Mouse (Mus musculus) urinary bladder, postnatal 4 days (tissue): ENCODE measurements around the gene Cd200r3.

Source experiments
- DNase-seq, 2 experiments: peaks; one replicate each; pipeline ENCODE4 v3.0.0; 2021 to 2022; ENCODE audit warnings: low spot score in 2 of 2

The Cd200r3 gene

DNA sequence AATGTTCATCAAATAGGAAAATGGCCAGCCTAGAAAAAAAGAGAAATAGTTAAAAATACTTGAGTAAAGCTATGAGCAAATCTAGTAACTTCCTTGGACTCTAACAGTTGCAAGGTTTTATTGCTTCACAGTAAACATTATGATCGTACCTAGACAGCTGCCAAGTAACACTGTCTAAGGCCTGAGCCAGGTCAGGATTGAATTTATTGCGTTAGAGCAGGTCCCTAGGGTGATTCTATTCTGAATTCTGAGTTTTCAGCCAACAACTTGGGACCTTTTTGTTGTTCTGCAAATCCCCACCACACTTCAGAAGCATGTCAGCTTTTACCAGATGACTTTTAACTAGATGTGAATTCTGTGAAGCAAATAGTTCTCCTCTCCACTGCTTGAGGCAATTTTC, 87.3 kb downstream of the Cd200r3 start:
- DNase-seq = no peak
